Mouse (Mus musculus): Measurements from ENCODE around the gene Sectm1b. TPM values are rescaled to one million over a fixed set of nuclear protein-coding genes. Genes with fewer than 3 reads are reported as not detected.
"Not testable (repeated sequence)": the region's sequence is repeated elsewhere in the genome, so short reads cannot be mapped to it uniquely, and the experiment has no call there.

Gene Sectm1b
- not detected in 2 replicates for polyA plus RNA-seq (2012; ENCODE audit: insufficient read depth, insufficient read length, missing spikeins)

GRCm38 (mm10) chr11:121063379-121063778 is at the start of gene Sectm1b:
TSS of gene Sectm1b (minus strand) at chr11:121063569.
- Histone ChIP-seq H3K4me1 (ENCODE audit: control insufficient read depth, insufficient read depth, insufficient read length, low read length) (peaks cover 4% of the 10 kb centered on the region; the same call in 1 of the 2 replicates), H3K27ac (replicated peaks; ENCODE audit: low read depth, low read length) (no peak within 1 kb of the TSS), H3K4me3 (ENCODE audit: insufficient read depth, low read depth, low read length) (no peak within 1 kb of the TSS)

GRCm38 (mm10) chr11:121112091-121112775 is 48.9 kb upstream of the Sectm1b start:
- no peak overlapping the region for H3K4me3 ChIP-seq (ENCODE audit: insufficient read depth, low read depth, low read length)
- H3K4me1 ChIP-seq (ENCODE audit: control insufficient read depth, insufficient read depth, insufficient read length, low read length), result no peaks in the 10 kb centered on the region
- H3K27ac ChIP-seq (replicated peaks; ENCODE audit: low read depth, low read length), result no peak overlapping the region

GRCm38 (mm10) chr11:121111601-121112000 is 48.2 kb upstream of the Sectm1b start:
- H3K4me1 ChIP-seq (ENCODE audit: control insufficient read depth, insufficient read depth, insufficient read length, low read length), result no peaks in the 10 kb centered on the region
- no peak overlapping the region for H3K27ac ChIP-seq (replicated peaks; ENCODE audit: low read depth, low read length)

GRCm38 (mm10) chr11:121111051-121111450 is 47.7 kb upstream of the Sectm1b start:
- Histone ChIP-seq H3K27ac (replicated peaks; ENCODE audit: low read depth, low read length) (no peak overlapping the region), H3K4me1 (ENCODE audit: control insufficient read depth, insufficient read depth, insufficient read length, low read length) (no peaks in the 10 kb centered on the region), H3K4me3 (ENCODE audit: insufficient read depth, low read depth, low read length) (no peak overlapping the region)

More at GRCm38 (mm10) chr11:121111601-121112000, 48.2 kb upstream of the Sectm1b start:
- H3K4me3 ChIP-seq (ENCODE audit: insufficient read depth, low read depth, low read length), result no peak overlapping the region

GRCm38 (mm10) chr11:121109986-121110385 is 46.6 kb upstream of the Sectm1b start:
- H3K4me3 ChIP-seq (ENCODE audit: insufficient read depth, low read depth, low read length), result no peak overlapping the region
- no peaks in the 10 kb centered on the region for H3K4me1 ChIP-seq (ENCODE audit: control insufficient read depth, insufficient read depth, insufficient read length, low read length)

GRCm38 (mm10) chr11:121108061-121108460 is 44.7 kb upstream of the Sectm1b start:
- Histone ChIP-seq H3K27ac (replicated peaks; ENCODE audit: low read depth, low read length) (no peak overlapping the region), H3K4me3 (ENCODE audit: insufficient read depth, low read depth, low read length) (no peak overlapping the region), H3K4me1 (ENCODE audit: control insufficient read depth, insufficient read depth, insufficient read length, low read length) (no peaks in the 10 kb centered on the region)

More at GRCm38 (mm10) chr11:121109986-121110385, 46.6 kb upstream of the Sectm1b start:
- H3K27ac ChIP-seq (replicated peaks; ENCODE audit: low read depth, low read length), result no peak overlapping the region

GRCm38 (mm10) chr11:121107242-121107641 is 43.9 kb upstream of the Sectm1b start:
- not testable (repeated sequence) for H3K27ac ChIP-seq (replicated peaks; ENCODE audit: low read depth, low read length); H3K4me3 ChIP-seq (ENCODE audit: insufficient read depth, low read depth, low read length); H3K4me1 ChIP-seq (ENCODE audit: control insufficient read depth, insufficient read depth, insufficient read length, low read length)

- H3K4me3 ChIP-seq (ENCODE audit: insufficient read depth, low read depth, low read length), result no peak overlapping the region
- no peak overlapping the region for H3K27ac ChIP-seq (replicated peaks; ENCODE audit: low read depth, low read length)
- no peaks in the 10 kb centered on the region for H3K4me1 ChIP-seq (ENCODE audit: control insufficient read depth, insufficient read depth, insufficient read length, low read length)
These were observed 37.9 kb upstream of the Sectm1b start for GRCm38 (mm10) chr11:121101124-121101805.

GRCm38 (mm10) chr11:121100692-121101091 is 37.3 kb upstream of the Sectm1b start:
- Histone ChIP-seq H3K4me1 (ENCODE audit: control insufficient read depth, insufficient read depth, insufficient read length, low read length) (no peaks in the 10 kb centered on the region), H3K27ac (replicated peaks; ENCODE audit: low read depth, low read length) (no peak overlapping the region), H3K4me3 (ENCODE audit: insufficient read depth, low read depth, low read length) (no peak overlapping the region)

- Histone ChIP-seq H3K4me1 (ENCODE audit: control insufficient read depth, insufficient read depth, insufficient read length, low read length) (no peaks in the 10 kb centered on the region), H3K4me3 (ENCODE audit: insufficient read depth, low read depth, low read length) (no peak overlapping the region), H3K27ac (replicated peaks; ENCODE audit: low read depth, low read length) (no peak overlapping the region)
These were observed 36.4 kb upstream of the Sectm1b start for GRCm38 (mm10) chr11:121099762-121100161.

GRCm38 (mm10) chr11:121092606-121093585 is 29.5 kb upstream of the Sectm1b start:
- H3K4me3 ChIP-seq (ENCODE audit: insufficient read depth, low read depth, low read length), result no peak overlapping the region
- no peaks in the 10 kb centered on the region for H3K4me1 ChIP-seq (ENCODE audit: control insufficient read depth, insufficient read depth, insufficient read length, low read length)
- no peak overlapping the region for H3K27ac ChIP-seq (replicated peaks; ENCODE audit: low read depth, low read length)

GRCm38 (mm10) chr11:121090943-121091342 is 27.6 kb upstream of the Sectm1b start:
- Histone ChIP-seq H3K4me1 (ENCODE audit: control insufficient read depth, insufficient read depth, insufficient read length, low read length) (no peaks in the 10 kb centered on the region), H3K4me3 (ENCODE audit: insufficient read depth, low read depth, low read length) (no peak overlapping the region), H3K27ac (replicated peaks; ENCODE audit: low read depth, low read length) (no peak overlapping the region)

- Histone ChIP-seq H3K27ac (replicated peaks; ENCODE audit: low read depth, low read length) (no peak overlapping the region), H3K4me3 (ENCODE audit: insufficient read depth, low read depth, low read length) (no peak overlapping the region), H3K4me1 (ENCODE audit: control insufficient read depth, insufficient read depth, insufficient read length, low read length) (no peaks in the 10 kb centered on the region)
These were observed 26.6 kb upstream of the Sectm1b start for GRCm38 (mm10) chr11:121089756-121090546.

GRCm38 (mm10) chr11:121088997-121089396 is 25.6 kb upstream of the Sectm1b start:
- H3K27ac ChIP-seq (replicated peaks; ENCODE audit: low read depth, low read length), result no peak overlapping the region
- no peak overlapping the region for H3K4me3 ChIP-seq (ENCODE audit: insufficient read depth, low read depth, low read length)
- no peaks in the 10 kb centered on the region; the same call in 1 of the 2 replicates for H3K4me1 ChIP-seq (ENCODE audit: control insufficient read depth, insufficient read depth, insufficient read length, low read length)
